Mouse (Mus musculus) midbrain, embryonic 12.5 days (tissue): Measurements from ENCODE around the gene Tmem200a. TPM values are rescaled to one million over a fixed set of nuclear protein-coding genes. Genes with fewer than 3 reads are reported as not detected.

Experiments
- polyA plus RNA-seq: library from polyadenylated mRNA; unstranded; fragments of >200 nt; fragmentation: Nextera tagmentation; extraction: Ambion mirVana; gene quantifications from 2 replicates; pipeline ENCODE4 v1.2.1, GENCODE M21; 2016

The Tmem200a gene
- polyA plus RNA-seq, 1 experiment from 2014 or later = 22.1 TPM

Other genes with a start within 250 kb of the Tmem200a start
- 0.33 and 0.71 TPM in 2 replicates for gene Gm9767, start 797 bp downstream of the Tmem200a start, polyA plus RNA-seq
- 0.77 and 3.6 TPM in 2 replicates for gene Samd3, start 150.7 kb upstream of the Tmem200a start, polyA plus RNA-seq